Mouse (Mus musculus): ENCODE data around the gene Fcrl5.

Fcrl5 gene

GRCm38 (mm10) chr3:87500088-87501055 lies 64.8 kb downstream of the Fcrl5 start:
- DNase-seq (ENCODE audit: low spot score), result peak; percentile 52

- DNase-seq (ENCODE audit: low spot score), result no peak
Measured at GRCm38 (mm10) chr3:87501151-87501550, 65.6 kb downstream of the Fcrl5 start.

- DNase-seq (ENCODE audit: low spot score), result no peak
Measured at GRCm38 (mm10) chr3:87502771-87503170, 67.2 kb downstream of the Fcrl5 start.

GRCm38 (mm10) chr3:87504330-87504729 lies 68.8 kb downstream of the Fcrl5 start:
- DNase-seq (ENCODE audit: low spot score), result no peak

- no peak for DNase-seq (ENCODE audit: low spot score)
Measured at GRCm38 (mm10) chr3:87504749-87505425, 69.3 kb downstream of the Fcrl5 start.

- no peak for DNase-seq (ENCODE audit: low spot score)
Measured at GRCm38 (mm10) chr3:87506456-87507416, 71.2 kb downstream of the Fcrl5 start.

GRCm38 (mm10) chr3:87508205-87508901 lies 72.8 kb downstream of the Fcrl5 start:
- peak; percentile 81 for DNase-seq (ENCODE audit: low spot score)

GRCm38 (mm10) chr3:87509061-87509460 lies 73.5 kb downstream of the Fcrl5 start:
- no peak for DNase-seq (ENCODE audit: low spot score)

GRCm38 (mm10) chr3:87510832-87511231 lies 75.3 kb downstream of the Fcrl5 start:
- DNase-seq (ENCODE audit: low spot score), result no peak

- DNase-seq (ENCODE audit: low spot score), result no peak
Measured at GRCm38 (mm10) chr3:87511971-87512765, 76.6 kb downstream of the Fcrl5 start.

GRCm38 (mm10) chr3:87515567-87516081 lies 80.1 kb downstream of the Fcrl5 start:
- DNase-seq (ENCODE audit: low spot score), result peak; percentile 63

GRCm38 (mm10) chr3:87518425-87518824 lies 82.9 kb downstream of the Fcrl5 start:
- no peak for DNase-seq (ENCODE audit: low spot score)

GRCm38 (mm10) chr3:87521126-87521525 lies 85.6 kb downstream of the Fcrl5 start:
- DNase-seq (ENCODE audit: low spot score), result no peak

- DNase-seq (ENCODE audit: low spot score), result no peak
Measured at GRCm38 (mm10) chr3:87521833-87522232, 86.3 kb downstream of the Fcrl5 start.

GRCm38 (mm10) chr3:87523701-87524100 lies 88.1 kb downstream of the Fcrl5 start:
- peak; percentile 32 for DNase-seq (ENCODE audit: low spot score)

GRCm38 (mm10) chr3:87525043-87525836 lies 89.7 kb downstream of the Fcrl5 start, which contains the start of gene Etv3:
Etv3 (plus strand) TSS chr3:87525407.
- peak; percentile 92 for DNase-seq (ENCODE audit: low spot score)

GRCm38 (mm10) chr3:87525837-87526570 lies 90.4 kb downstream of the Fcrl5 start:
- DNase-seq (ENCODE audit: low spot score), result peak; percentile 43

- DNase-seq (ENCODE audit: low spot score), result peak; percentile 64
Measured at GRCm38 (mm10) chr3:87527139-87527538, 91.6 kb downstream of the Fcrl5 start.

- peak; percentile 31 for DNase-seq (ENCODE audit: low spot score)
Measured at GRCm38 (mm10) chr3:87528021-87528420, 92.4 kb downstream of the Fcrl5 start.

Data from T-cell, adult 2 months (primary cell).